Mouse (Mus musculus) cerebellum, adult 2 months (tissue): ENCODE data around the gene Slc22a4.
A peak's percentile ranks its signal among the peaks of the same experiment; 100 is the strongest.

Source experiments
- CTCF ChIP-seq: fragments of 200-500 bp; IDR thresholded peaks from 2 replicates; pipeline ENCODE4 v1.5.1; 2011; ENCODE audit warnings: low read depth, mild to moderate bottlenecking, control low read depth, low read length, moderate library complexity, borderline replicate concordance; ENCODE audit not compliant: insufficient read depth
- POLR2A ChIP-seq: fragments of 200-500 bp; IDR thresholded peaks from 2 replicates; pipeline ENCODE4 v1.6.1; 2011; ENCODE audit warnings: low read length, control low read depth, borderline replicate concordance; ENCODE audit not compliant: insufficient read depth

GRCm38 (mm10) chr11:54026491-54027041 is 1.3 kb downstream of the Slc22a4 start:
- no peak for TF ChIP-seq CTCF
- TF ChIP-seq POLR2A, result 0 out of 2 replicates have a peak, but pooled peaks have one; percentile 12
